Mouse (Mus musculus): ENCODE measurements around the gene Tradd. TPM values are rescaled to one million over a fixed set of nuclear protein-coding genes. Genes with fewer than 3 reads are reported as not detected.

Gene Tradd
- total and polyA plus RNA-seq, 2 experiments from 2014 or later = 7.5 to 8.0 TPM

GRCm38 (mm10) chr8:105270101-105270915, 5.9 kb upstream of the Tradd start:
- WGBS = 3% methylated on average over 39 of the region's 39 CpGs
- Histone ChIP-seq H3K36me3 (ENCODE audit: insufficient read depth, low read length) (no peaks in the 10 kb centered on the region), H3K4me1 (ENCODE audit: insufficient read depth, low read length) (0 out of 2 replicates have a peak, but pooled peaks cover 6% of the 10 kb centered on the region), H3K9me3 (ENCODE audit: low read length) (no peaks in the 10 kb centered on the region), H3K27ac (ENCODE audit: low read depth, low read length) (no peak overlapping the region), H3K4me3 (ENCODE audit: low read depth, low read length) (peak overlapping the region; percentile 50; the same call in 1 of the 2 replicates), H3K4me2 (ENCODE audit: low read depth, low read length, poor library complexity, severe bottlenecking) (peak overlapping the region; percentile 65), H3K27me3 (ENCODE audit: insufficient read depth, low read length) (peaks cover 69% of the 10 kb centered on the region), H3K9ac (replicated peaks; ENCODE audit: low read length, poor library complexity, severe bottlenecking) (no peak overlapping the region)
- no peak for ATAC-seq (ENCODE audit: low FRiP score)
- DNase-seq (ENCODE audit: low spot score) = no peak
- TF ChIP-seq CTCF (IDR thresholded peaks at IDR 0.05) = no peak

- ATAC-seq (ENCODE audit: low FRiP score) (no peak), DNase-seq (ENCODE audit: low spot score) (no peak)
- Histone ChIP-seq H3K36me3 (ENCODE audit: insufficient read depth, low read length) (no peaks in the 10 kb centered on the region), H3K9ac (replicated peaks; ENCODE audit: low read length, poor library complexity, severe bottlenecking) (peak within 1 kb of the TSS; percentile 44; the same call in 1 of the 2 replicates), H3K27ac (ENCODE audit: low read depth, low read length) (0 out of 2 replicates have a peak within 1 kb of the TSS, but pooled peaks have one; percentile 32), H3K27me3 (ENCODE audit: insufficient read depth, low read length) (peaks cover 70% of the 10 kb centered on the region), H3K9me3 (ENCODE audit: low read length) (no peaks in the 10 kb centered on the region), H3K4me2 (ENCODE audit: low read depth, low read length, poor library complexity, severe bottlenecking) (peak within 1 kb of the TSS; percentile 65), H3K4me3 (ENCODE audit: low read depth, low read length) (peak within 1 kb of the TSS; percentile 50), H3K4me1 (ENCODE audit: insufficient read depth, low read length) (0 out of 2 replicates have a peak, but pooled peaks cover 6% of the 10 kb centered on the region)
- TF ChIP-seq CTCF (IDR thresholded peaks at IDR 0.05) = no peak
- under 1% methylated on average over 42 of the region's 42 CpGs for WGBS
These were observed 5.1 kb upstream of the Tradd start, which contains the start of gene Hsf4 for GRCm38 (mm10) chr8:105269461-105269947. Hsf4 (plus strand) TSS chr8:105269801.

- Histone ChIP-seq H3K36me3 (ENCODE audit: insufficient read depth, low read length) (no peaks in the 10 kb centered on the region), H3K27me3 (ENCODE audit: insufficient read depth, low read length) (peaks cover 69% of the 10 kb centered on the region), H3K4me3 (ENCODE audit: low read depth, low read length) (peak overlapping the region; percentile 50), H3K27ac (ENCODE audit: low read depth, low read length) (no peak overlapping the region), H3K4me2 (ENCODE audit: low read depth, low read length, poor library complexity, severe bottlenecking) (peak overlapping the region; percentile 65), H3K4me1 (ENCODE audit: insufficient read depth, low read length) (0 out of 2 replicates have a peak, but pooled peaks cover 6% of the 10 kb centered on the region), H3K9me3 (ENCODE audit: low read length) (no peaks in the 10 kb centered on the region), H3K9ac (replicated peaks; ENCODE audit: low read length, poor library complexity, severe bottlenecking) (peak overlapping the region; percentile 44; the same call in 1 of the 2 replicates)
- TF ChIP-seq CTCF (IDR thresholded peaks at IDR 0.05) = no peak
- 0% methylated on average over 10 of the region's 10 CpGs for WGBS
- DNase-seq (ENCODE audit: low spot score) (no peak), ATAC-seq (ENCODE audit: low FRiP score) (peak; percentile 9; the same call in 1 of the 2 replicates)
These were observed 4.7 kb upstream of the Tradd start for GRCm38 (mm10) chr8:105269075-105269458.

GRCm38 (mm10) chr8:105268342-105269074, 4.1 kb upstream of the Tradd start:
- 0 out of 2 replicates have a peak overlapping the region, but pooled peaks have one; percentile 32 for H3K27ac ChIP-seq (ENCODE audit: low read depth, low read length)
- TF ChIP-seq CTCF (IDR thresholded peaks at IDR 0.05) = no peak
- under 1% methylated on average over 65 of the region's 65 CpGs for WGBS
- H3K36me3 ChIP-seq (ENCODE audit: insufficient read depth, low read length) = no peaks in the 10 kb centered on the region
- peaks cover 69% of the 10 kb centered on the region for H3K27me3 ChIP-seq (ENCODE audit: insufficient read depth, low read length)
- peak overlapping the region; percentile 65 for H3K4me2 ChIP-seq (ENCODE audit: low read depth, low read length, poor library complexity, severe bottlenecking)
- peak; percentile 97 for DNase-seq (ENCODE audit: low spot score)
- 0 out of 2 replicates have a peak, but pooled peaks cover 6% of the 10 kb centered on the region for H3K4me1 ChIP-seq (ENCODE audit: insufficient read depth, low read length)
- no peaks in the 10 kb centered on the region for H3K9me3 ChIP-seq (ENCODE audit: low read length)
- H3K4me3 ChIP-seq (ENCODE audit: low read depth, low read length) = peak overlapping the region; percentile 50
- peak overlapping the region; percentile 44 for H3K9ac ChIP-seq (replicated peaks; ENCODE audit: low read length, poor library complexity, severe bottlenecking)
- peak; percentile 89 for ATAC-seq (ENCODE audit: low FRiP score)

- ATAC-seq (ENCODE audit: low FRiP score) (no peak), DNase-seq (ENCODE audit: low spot score) (no peak)
- WGBS = 12% methylated on average over 13 of the region's 13 CpGs
- 0 out of 2 replicates have a peak, but pooled peaks cover 6% of the 10 kb centered on the region for H3K4me1 ChIP-seq (ENCODE audit: insufficient read depth, low read length)
- H3K27ac ChIP-seq (ENCODE audit: low read depth, low read length) = no peak overlapping the region
- no peaks in the 10 kb centered on the region for H3K36me3 ChIP-seq (ENCODE audit: insufficient read depth, low read length)
- no peak overlapping the region for H3K4me2 ChIP-seq (ENCODE audit: low read depth, low read length, poor library complexity, severe bottlenecking)
- H3K4me3 ChIP-seq (ENCODE audit: low read depth, low read length) = no peak overlapping the region
- H3K9ac ChIP-seq (replicated peaks; ENCODE audit: low read length, poor library complexity, severe bottlenecking) = no peak overlapping the region
- H3K27me3 ChIP-seq (ENCODE audit: insufficient read depth, low read length) = peaks cover 57% of the 10 kb centered on the region
- no peaks in the 10 kb centered on the region for H3K9me3 ChIP-seq (ENCODE audit: low read length)
- TF ChIP-seq CTCF (IDR thresholded peaks at IDR 0.05) = no peak
These were observed 2.4 kb upstream of the Tradd start for GRCm38 (mm10) chr8:105266775-105267174.
